Mouse (Mus musculus): ENCODE measurements around the gene Cyp19a1. TPM values are rescaled to one million over a fixed set of nuclear protein-coding genes. Genes with fewer than 3 reads are reported as not detected.

The Cyp19a1 gene
- not detected in 2 replicates for polyA plus RNA-seq (2012; ENCODE audit: low replicate concordance)

GRCm38 (mm10) chr9:54268010-54268409 is at the start of gene Cyp19a1:
TSS of gene Cyp19a1 (minus strand) at chr9:54268110.

GRCm38 (mm10) chr9:54286331-54286987 is 18.5 kb upstream of the Cyp19a1 start, which contains the start of gene Gldn:
TSS of gene Gldn (plus strand) at chr9:54286486.

Other genes starting within 250 kb of the Cyp19a1 start
- not detected in 2 replicates for gene Tnfaip8l3, start 199.7 kb downstream of the Cyp19a1 start, polyA plus RNA-seq (2012; ENCODE audit: low replicate concordance)
- gene Gldn, start 18.4 kb upstream of the Cyp19a1 start, polyA plus RNA-seq (2012; ENCODE audit: low replicate concordance), result not detected in 2 replicates
- gene Dmxl2, start 233.5 kb upstream of the Cyp19a1 start, polyA plus RNA-seq (2012; ENCODE audit: low replicate concordance), result 0.26 and 0.79 TPM in 2 replicates